Mouse (Mus musculus) testis, adult 2 months (tissue): ENCODE data around the gene Slc7a1.

Experiments used
- CTCF ChIP-seq: fragments of 200-500 bp; IDR thresholded peaks from 2 replicates; pipeline ENCODE4 v1.5.1; 2012; ENCODE audit warnings: low read depth, mild to moderate bottlenecking, inconsistent platforms, low read length, moderate library complexity; ENCODE audit not compliant: control insufficient read depth, insufficient read depth, insufficient replicate concordance
- POLR2A ChIP-seq: fragments of 200-500 bp; IDR thresholded peaks from 2 replicates; pipeline ENCODE4 v1.6.1; 2012; ENCODE audit warnings: low read depth, mild to moderate bottlenecking, inconsistent platforms, low read length, moderate library complexity; ENCODE audit not compliant: control insufficient read depth

DNA sequence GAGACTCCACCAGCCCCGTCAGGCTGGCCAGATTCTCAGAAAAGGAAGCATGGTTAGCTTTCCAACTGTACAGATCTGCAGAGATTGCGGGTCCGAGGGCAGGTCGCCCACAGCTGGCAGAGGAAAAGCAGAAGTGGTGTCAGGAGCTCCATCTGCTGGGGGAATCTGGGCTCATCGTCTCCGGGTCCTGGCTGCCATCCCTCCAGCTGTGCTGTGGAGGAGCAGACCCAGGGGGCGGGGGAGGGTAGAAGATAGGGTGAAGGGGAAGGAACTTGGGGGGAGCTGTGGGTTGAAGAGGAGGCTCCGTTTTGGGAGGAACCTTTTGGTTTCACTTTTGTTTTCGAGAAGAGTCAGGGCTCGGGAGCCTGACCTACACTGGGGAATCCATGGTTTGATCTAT lies 88.9 kb downstream of the Slc7a1 start:
- TF ChIP-seq CTCF (peak; percentile 22; the same call in 1 of the 2 replicates), POLR2A (no peak)
